Mouse (Mus musculus): ENCODE data around the gene Rps23. TPM values are rescaled to one million over a fixed set of nuclear protein-coding genes. Genes with fewer than 3 reads are reported as not detected.

Rps23 gene
- 142 and 150 TPM in 2 replicates for polyA plus RNA-seq (2015; fragmentation: Nextera tagmentation; extraction: Ambion mirVana)

DNA sequence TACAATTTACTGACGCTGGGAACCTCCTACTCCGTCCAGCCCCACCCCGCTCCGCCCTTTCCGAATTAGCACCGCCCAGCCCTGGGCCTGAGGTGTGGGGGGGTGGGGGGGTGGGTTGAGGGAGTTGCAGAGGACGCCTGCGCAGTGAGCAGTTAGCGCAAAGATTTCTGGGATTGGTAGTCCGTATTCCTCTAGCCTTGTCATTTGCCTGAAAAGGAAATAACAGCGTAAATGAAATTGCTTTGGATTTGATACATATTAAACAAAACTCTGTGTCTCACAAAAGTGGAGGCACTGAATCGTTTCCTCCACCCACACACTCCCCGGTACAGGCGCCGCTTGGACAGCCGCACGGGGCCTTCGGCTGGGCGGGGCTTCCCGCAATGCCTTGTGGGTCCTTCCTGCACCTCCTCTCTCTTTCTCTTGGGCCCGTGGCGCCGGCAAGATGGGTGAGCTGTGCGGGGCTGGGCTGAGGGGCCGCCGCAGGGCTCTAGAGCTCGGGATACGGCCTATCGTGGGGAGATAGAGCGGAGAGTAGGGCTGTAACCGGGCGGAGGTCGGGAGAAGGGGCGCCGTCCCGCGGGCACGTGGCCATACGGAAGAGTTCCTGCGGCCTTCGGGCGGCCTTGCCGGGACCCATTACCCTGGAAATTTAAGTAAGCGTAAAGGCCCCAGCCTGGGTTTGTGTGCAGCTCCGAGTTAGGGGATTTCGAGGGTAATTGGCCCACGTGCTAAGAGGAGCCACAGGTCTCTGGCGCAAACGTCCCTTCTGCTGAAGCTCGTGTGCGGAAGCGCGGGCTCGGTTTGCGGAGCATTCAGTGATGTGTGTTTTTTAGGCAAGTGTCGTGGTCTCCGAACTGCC is at the start of gene Rps23:
TSS of gene Rps23 (plus strand) at position 208 of the 862 bp plus-strand sequence.
- H3K36me3 ChIP-seq = peaks cover 32% of the 10 kb centered on the region
- H3K9ac ChIP-seq = peak within 1 kb of the TSS; percentile 94
- no peaks in the 10 kb centered on the region for H3K9me3 ChIP-seq
- under 1% methylated on average over 57 of the region's 57 CpGs for WGBS
- peak within 1 kb of the TSS; percentile 67 for H3K4me2 ChIP-seq
- peak within 1 kb of the TSS; percentile 86 for H3K4me3 ChIP-seq
- ATAC-seq (ENCODE audit: low FRiP score) = peak; percentile 98
- no peaks in the 10 kb centered on the region for H3K27me3 ChIP-seq
- peaks cover 6% of the 10 kb centered on the region for H3K4me1 ChIP-seq (replicated peaks)
- peak within 1 kb of the TSS; percentile 87 for H3K27ac ChIP-seq

DNA sequence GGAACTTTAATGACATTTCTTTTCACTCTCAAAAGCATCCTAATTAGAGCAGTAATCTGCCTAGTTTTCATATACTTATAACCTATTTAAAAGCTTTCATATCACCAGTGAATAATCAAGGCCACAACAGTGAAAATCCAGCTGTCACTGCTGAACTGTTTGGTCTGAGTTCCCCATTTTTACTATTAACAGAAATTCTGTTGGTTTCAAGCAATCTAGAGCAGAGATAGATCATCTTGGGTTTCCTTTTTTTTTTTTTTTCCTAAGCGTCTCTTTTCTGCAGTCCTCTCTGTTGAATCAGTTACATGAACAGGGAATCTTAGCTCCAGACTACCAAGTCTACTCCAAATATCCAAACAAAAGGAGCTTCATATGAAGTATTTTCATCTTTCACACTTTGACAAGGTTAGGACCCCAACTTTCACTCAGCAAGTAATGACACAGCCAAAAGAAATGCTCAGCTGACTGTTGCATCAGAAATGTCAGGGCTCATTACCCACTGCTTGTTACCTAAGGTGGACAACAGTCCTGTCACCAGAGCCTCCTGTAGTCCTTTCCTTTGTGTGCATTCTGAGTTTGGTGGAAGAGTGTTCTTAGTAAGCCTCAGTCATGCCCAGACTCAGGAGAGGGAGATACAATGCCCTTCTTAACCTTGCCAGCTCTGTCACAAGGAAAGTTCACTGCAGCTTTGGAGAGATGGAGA is 40.9 kb upstream of the Rps23 start:
- H3K4me1 ChIP-seq (replicated peaks) = peaks cover 7% of the 10 kb centered on the region
- no peaks in the 10 kb centered on the region for H3K27me3 ChIP-seq
- no peak overlapping the region for H3K4me2 ChIP-seq
- no peak overlapping the region for H3K9ac ChIP-seq
- 87% methylated on average over 1 of the region's 1 CpGs for WGBS
- no peaks in the 10 kb centered on the region for H3K9me3 ChIP-seq
- H3K4me3 ChIP-seq = no peak overlapping the region
- ATAC-seq (ENCODE audit: low FRiP score) = no peak
- no peaks in the 10 kb centered on the region for H3K36me3 ChIP-seq
- H3K27ac ChIP-seq = no peak overlapping the region

DNA sequence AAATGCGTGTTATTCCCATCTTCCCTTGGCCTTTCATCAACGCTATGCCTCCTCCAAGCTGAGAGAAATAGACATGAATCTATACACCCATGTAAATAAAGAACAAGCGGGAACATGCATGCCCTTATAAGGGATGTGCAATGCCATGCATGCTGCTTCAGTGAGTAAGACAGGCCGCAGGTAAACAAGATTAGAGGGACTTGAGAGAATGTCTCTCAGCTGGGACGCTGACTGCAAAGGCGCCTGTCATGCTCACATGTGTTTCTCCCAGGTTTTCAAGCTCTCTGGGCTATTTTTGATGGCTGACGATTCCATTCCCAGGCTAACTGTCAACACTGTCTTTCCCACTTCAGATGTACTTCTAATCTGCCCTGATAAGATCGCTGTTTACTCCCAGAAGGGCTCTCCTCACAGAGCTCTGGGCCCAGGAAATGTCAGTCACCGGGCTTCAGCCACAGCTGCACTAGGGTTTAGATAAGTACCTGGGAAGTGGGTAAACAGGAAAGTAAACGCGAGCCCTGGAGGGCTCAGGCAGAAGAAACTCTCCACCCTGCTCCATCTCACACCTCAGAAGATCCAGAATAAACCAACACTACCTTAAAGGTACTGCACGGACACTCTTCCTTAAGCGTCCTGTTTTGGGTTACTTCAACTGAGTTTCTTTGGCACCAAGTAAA is 36.8 kb upstream of the Rps23 start:
- Histone ChIP-seq H3K9me3 (no peaks in the 10 kb centered on the region), H3K36me3 (no peaks in the 10 kb centered on the region), H3K27ac (no peak overlapping the region), H3K4me2 (peak overlapping the region; percentile 61), H3K4me1 (replicated peaks) (peaks cover 7% of the 10 kb centered on the region), H3K27me3 (0 out of 2 replicates have a peak, but pooled peaks cover 2% of the 10 kb centered on the region), H3K9ac (peak overlapping the region; percentile 35; the same call in 1 of the 2 replicates), H3K4me3 (peak overlapping the region; percentile 38)
- WGBS = 62% methylated on average over 13 of the region's 13 CpGs
- ATAC-seq (ENCODE audit: low FRiP score) = peak; percentile 43

DNA sequence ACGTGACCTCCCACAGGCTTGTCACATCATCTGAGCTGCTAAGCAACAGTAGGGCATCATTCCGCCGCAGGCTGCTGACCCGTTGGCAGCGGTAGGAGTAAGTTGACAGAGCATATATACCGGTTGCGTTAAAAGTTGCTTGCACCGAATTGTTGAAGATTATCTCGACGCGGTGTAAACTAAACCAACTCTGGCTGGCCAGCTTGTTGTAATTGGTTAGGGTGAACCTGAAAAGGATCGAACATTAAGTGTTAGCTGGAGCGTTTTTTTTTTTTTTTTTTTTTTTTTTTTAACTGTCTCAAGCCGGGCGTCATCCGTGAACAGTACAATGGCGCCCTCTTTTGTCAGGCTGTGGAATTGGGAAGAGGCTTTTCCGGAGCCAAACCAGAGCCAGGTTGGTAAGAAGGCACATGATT is 36.2 kb upstream of the Rps23 start:
- Histone ChIP-seq H3K4me1 (replicated peaks) (peaks cover 7% of the 10 kb centered on the region), H3K4me2 (peak overlapping the region; percentile 61), H3K36me3 (no peaks in the 10 kb centered on the region), H3K9me3 (no peaks in the 10 kb centered on the region), H3K27ac (no peak overlapping the region), H3K9ac (peak overlapping the region; percentile 35), H3K27me3 (0 out of 2 replicates have a peak, but pooled peaks cover 2% of the 10 kb centered on the region), H3K4me3 (peak overlapping the region; percentile 38)
- ATAC-seq (ENCODE audit: low FRiP score) = peak; percentile 75
- 1% methylated on average over 18 of the region's 18 CpGs for WGBS

DNA sequence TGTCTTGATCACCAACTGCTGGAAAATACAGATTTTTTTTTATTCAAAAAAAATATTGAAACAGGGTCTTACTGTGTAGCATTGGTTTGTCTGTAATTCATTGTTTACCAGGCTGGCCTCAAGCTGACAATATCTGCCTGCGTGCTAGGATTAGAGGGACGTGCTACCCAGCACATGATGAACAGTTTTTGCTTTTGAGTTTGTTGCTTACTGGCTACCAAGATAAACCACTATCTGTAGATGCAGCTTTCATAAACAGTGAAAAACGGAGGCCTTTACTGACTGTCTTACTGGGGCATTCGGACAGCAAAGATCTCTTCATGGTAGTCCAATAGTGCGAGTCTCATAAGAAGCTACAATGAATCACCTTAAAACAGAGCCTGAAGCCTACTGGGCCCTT is 32.6 kb upstream of the Rps23 start:
- H3K4me3 ChIP-seq = no peak overlapping the region
- H3K9ac ChIP-seq = no peak overlapping the region
- 0 out of 2 replicates have a peak, but pooled peaks cover 2% of the 10 kb centered on the region for H3K27me3 ChIP-seq
- no peak overlapping the region for H3K4me2 ChIP-seq
- ATAC-seq (ENCODE audit: low FRiP score) = no peak
- 87% methylated on average over 5 of the region's 5 CpGs for WGBS
- H3K9me3 ChIP-seq = no peaks in the 10 kb centered on the region
- H3K36me3 ChIP-seq = no peaks in the 10 kb centered on the region
- H3K27ac ChIP-seq = no peak overlapping the region
- H3K4me1 ChIP-seq (replicated peaks) = peaks cover 7% of the 10 kb centered on the region

DNA sequence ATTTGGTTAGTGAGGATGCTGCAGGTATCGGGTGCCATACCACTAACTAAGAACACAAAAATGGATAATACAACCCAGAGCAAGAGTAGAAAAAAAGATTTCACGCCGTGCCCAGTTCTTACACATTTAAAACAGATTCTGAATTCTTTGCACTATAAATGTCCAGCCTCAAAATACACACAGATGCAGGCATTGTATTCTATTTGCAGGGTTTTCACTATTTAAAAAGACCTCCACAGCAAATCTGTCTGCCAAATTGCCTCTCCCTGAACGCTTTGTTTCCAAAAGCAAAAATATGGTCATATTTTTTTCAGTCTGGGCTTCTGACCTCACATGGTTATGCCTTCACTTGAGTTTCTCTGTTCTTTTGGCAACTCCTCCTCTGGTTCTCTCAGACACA is 27.9 kb upstream of the Rps23 start:
- H3K9ac ChIP-seq = no peak overlapping the region
- no peak overlapping the region for H3K4me3 ChIP-seq
- H3K4me1 ChIP-seq (replicated peaks) = no peaks in the 10 kb centered on the region; the same call in 1 of the 2 replicates
- H3K9me3 ChIP-seq = no peaks in the 10 kb centered on the region
- no peak overlapping the region for H3K4me2 ChIP-seq
- H3K27me3 ChIP-seq = no peaks in the 10 kb centered on the region
- WGBS = 94% methylated on average over 4 of the region's 4 CpGs
- H3K36me3 ChIP-seq = no peaks in the 10 kb centered on the region
- ATAC-seq (ENCODE audit: low FRiP score) = no peak
- H3K27ac ChIP-seq = no peak overlapping the region

DNA sequence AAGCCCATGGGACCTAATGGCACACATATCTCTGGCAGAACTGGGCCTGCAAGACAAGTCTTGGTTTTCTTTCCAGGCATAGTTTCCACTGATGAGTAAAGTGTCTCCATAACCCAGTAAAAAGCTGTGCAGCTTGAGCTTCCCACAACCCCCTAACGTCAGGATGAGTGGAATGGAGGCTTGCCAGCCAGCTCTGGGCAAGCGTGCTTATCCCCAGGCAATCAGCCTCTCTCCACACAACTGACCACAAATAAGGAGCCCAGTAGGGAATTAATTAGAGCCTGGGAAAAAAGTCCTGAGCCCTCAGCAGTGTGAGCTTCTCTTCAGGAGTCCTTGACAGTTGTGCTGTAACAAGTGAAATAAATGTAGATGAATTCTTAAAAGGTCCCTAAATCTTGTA is 26.7 kb upstream of the Rps23 start:
- ATAC-seq (ENCODE audit: low FRiP score) = no peak
- Histone ChIP-seq H3K36me3 (no peaks in the 10 kb centered on the region), H3K9me3 (no peaks in the 10 kb centered on the region), H3K27ac (no peak overlapping the region), H3K4me1 (replicated peaks) (no peaks in the 10 kb centered on the region; the same call in 1 of the 2 replicates), H3K4me3 (no peak overlapping the region), H3K4me2 (no peak overlapping the region), H3K27me3 (no peaks in the 10 kb centered on the region), H3K9ac (no peak overlapping the region)
- 41% methylated on average over 2 of the region's 2 CpGs for WGBS

DNA sequence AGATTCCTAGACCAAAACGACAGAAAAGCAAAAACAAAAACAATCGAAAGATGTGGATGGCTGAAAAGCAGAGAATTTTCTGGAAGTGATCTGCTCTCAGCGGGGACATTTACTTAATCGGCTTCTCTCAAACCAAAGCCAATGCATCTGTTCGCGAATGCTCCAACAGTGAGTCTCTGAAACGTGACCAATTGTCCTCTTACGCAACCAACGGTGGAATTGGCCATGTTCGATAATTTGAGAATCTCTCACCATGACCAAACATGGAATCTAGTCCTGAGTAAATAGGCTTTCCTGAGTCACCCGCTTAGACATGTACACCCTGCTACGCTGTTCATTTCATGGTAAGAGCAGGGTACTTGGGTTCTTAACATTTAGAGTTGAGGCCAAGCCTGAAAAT is 25.9 kb upstream of the Rps23 start:
- H3K36me3 ChIP-seq = no peaks in the 10 kb centered on the region
- H3K9me3 ChIP-seq = no peaks in the 10 kb centered on the region
- H3K27me3 ChIP-seq = no peaks in the 10 kb centered on the region
- no peaks in the 10 kb centered on the region; the same call in 1 of the 2 replicates for H3K4me1 ChIP-seq (replicated peaks)
- H3K4me2 ChIP-seq = no peak overlapping the region
- no peak overlapping the region for H3K27ac ChIP-seq
- H3K4me3 ChIP-seq = no peak overlapping the region
- no peak for ATAC-seq (ENCODE audit: low FRiP score)
- H3K9ac ChIP-seq = no peak overlapping the region
- WGBS = 89% methylated on average over 12 of the region's 12 CpGs

DNA sequence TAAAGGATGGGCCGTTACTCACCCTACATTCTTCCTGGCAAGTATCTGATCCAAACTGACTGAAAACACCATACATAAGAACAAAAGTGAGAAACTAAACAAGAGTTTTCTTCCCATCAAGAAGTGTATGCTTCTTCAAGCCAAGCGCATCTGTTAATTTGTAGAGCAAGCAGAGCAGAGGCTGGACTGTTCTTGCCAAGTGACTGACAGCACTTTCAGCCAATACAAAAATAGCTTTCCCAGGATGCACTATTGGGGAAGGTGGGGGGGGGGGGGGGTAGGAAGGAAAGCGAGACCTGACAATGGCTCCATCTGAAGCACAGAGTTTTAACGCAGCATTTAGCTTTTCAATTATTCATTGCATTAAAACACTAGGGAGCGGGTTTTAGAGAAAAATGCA is 17.6 kb upstream of the Rps23 start, which contains the start of gene Atp6ap1l:
TSS of gene Atp6ap1l (minus strand) at position 180 of the 400 bp plus-strand sequence.
- H3K9ac ChIP-seq = no peak within 1 kb of the TSS
- no peaks in the 10 kb centered on the region for H3K27me3 ChIP-seq
- H3K36me3 ChIP-seq = no peaks in the 10 kb centered on the region
- H3K27ac ChIP-seq = no peak within 1 kb of the TSS
- ATAC-seq (ENCODE audit: low FRiP score) = no peak
- H3K4me2 ChIP-seq = no peak within 1 kb of the TSS
- WGBS = 90% methylated on average over 5 of the region's 5 CpGs
- H3K4me1 ChIP-seq (replicated peaks) = no peaks in the 10 kb centered on the region
- no peaks in the 10 kb centered on the region for H3K9me3 ChIP-seq
- no peak within 1 kb of the TSS for H3K4me3 ChIP-seq

DNA sequence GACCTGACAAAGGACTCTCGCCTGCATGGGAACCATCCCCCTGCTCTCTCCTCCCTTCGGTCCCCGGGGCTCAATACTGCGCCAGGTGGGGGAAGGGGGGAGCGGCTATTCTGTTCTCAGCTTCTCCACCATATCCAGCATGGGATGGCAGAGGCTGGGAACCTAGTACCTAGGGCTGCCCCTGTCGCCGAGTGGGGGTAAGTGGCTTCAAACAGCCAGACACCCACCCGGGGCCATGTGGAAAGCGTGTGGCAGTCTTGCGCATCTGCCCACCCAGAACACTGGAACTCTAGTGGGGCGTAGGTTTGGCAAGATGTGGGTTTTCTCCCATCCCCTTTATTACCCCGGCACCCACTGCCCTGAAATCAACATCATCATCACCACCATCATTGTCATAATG is 15.4 kb upstream of the Rps23 start:
- Histone ChIP-seq H3K27ac (no peak overlapping the region), H3K4me3 (no peak overlapping the region), H3K9ac (no peak overlapping the region), H3K4me2 (no peak overlapping the region), H3K4me1 (replicated peaks) (no peaks in the 10 kb centered on the region), H3K9me3 (no peaks in the 10 kb centered on the region), H3K36me3 (no peaks in the 10 kb centered on the region), H3K27me3 (no peaks in the 10 kb centered on the region)
- no peak for ATAC-seq (ENCODE audit: low FRiP score)
- WGBS = 90% methylated on average over 12 of the region's 12 CpGs

DNA sequence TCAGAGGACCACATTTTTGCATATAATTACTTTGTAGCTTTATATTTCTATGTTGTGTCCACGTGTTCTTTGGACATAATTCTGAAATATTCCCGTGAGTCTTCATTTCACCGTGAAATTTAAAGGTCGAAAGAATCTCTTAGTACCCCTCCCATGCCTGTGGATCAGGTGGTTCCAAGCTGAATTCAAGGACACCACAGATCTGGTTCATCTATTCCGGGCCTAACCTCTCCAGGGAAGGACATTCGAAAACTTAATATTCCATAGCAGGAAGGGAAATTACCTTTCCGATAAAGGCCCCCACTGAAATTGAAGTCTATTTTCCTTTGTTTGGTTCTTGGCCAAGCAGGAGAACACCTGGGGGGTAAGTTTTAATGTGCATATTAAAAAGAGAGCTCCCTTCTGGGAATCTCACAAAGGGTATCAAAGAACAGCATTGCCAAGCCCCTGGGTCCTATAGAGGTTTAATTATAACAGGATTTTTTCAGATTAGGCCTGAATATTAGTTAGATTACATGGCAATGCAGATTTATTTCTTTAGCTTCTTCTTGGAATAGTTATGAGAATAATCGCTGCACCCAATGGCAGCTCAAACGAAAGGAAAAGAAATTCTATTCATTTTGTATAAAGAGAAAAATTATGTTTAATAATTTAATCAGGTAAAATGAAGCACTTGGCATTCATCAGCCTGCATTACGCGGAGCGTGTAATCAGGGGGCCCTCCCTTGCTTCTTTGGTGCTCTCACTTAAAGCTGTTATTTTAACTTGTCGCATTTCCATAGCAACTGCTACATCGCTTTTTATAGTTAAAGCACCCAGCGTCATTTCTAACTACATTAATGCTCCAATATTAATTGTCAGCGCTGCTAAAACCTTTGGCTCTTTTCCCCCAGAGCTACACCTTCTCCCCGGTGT is 9.7 kb upstream of the Rps23 start:
- ATAC-seq (ENCODE audit: low FRiP score) = peak; percentile 50; the same call in 1 of the 2 replicates
- H3K4me3 ChIP-seq = no peak overlapping the region
- H3K4me2 ChIP-seq = no peak overlapping the region
- no peaks in the 10 kb centered on the region for H3K36me3 ChIP-seq
- WGBS = 56% methylated on average over 17 of the region's 17 CpGs
- H3K9me3 ChIP-seq = no peaks in the 10 kb centered on the region
- H3K9ac ChIP-seq = no peak overlapping the region
- no peaks in the 10 kb centered on the region for H3K27me3 ChIP-seq
- H3K4me1 ChIP-seq (replicated peaks) = peaks cover 8% of the 10 kb centered on the region
- peak overlapping the region; percentile 70 for H3K27ac ChIP-seq

All from hindbrain, embryonic 13.5 days (tissue).